Mouse (Mus musculus): ENCODE results near the gene Grik5.

Grik5 gene

DNA sequence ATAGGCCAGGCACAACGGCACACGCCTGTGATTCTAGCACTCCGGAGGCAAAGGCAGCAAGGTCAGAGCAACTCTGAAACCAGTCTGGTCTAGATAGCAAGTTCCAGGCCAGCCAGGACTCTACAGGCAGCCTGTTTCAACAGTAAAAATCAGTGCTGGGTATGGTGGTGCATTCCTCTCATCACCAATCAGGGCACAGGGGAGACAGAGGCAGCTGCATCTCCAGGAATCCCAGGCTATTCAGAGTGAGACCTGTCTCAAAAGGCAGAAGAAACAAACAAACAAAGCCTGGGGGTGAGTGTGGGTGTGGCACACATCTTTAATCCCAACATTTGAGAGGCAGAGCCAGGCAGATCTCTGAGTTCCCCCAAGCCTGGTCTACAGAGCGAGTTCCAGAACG is 88.8 kb downstream of the Grik5 start:
- DNase-seq = no peak

DNA sequence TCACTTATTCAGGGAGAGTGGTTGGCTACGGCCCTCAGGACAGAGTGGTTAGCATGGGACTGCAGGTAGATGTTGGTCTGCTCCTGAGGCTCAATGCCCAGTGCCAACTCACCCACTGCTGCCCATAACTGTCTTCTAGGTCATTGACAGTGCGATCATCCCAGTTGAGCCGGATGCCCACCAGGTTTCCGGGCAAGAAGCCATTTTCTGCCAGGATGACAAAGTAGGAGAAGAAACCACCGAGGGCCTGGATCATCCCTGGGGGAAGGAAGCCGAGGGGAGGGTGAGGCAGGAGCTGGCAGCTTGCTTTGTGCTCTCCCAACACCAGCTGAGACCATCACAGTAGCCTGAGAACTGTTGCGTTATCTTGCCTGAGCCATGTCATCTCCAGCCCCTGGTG is 91.7 kb downstream of the Grik5 start:
- no peak for DNase-seq

DNA sequence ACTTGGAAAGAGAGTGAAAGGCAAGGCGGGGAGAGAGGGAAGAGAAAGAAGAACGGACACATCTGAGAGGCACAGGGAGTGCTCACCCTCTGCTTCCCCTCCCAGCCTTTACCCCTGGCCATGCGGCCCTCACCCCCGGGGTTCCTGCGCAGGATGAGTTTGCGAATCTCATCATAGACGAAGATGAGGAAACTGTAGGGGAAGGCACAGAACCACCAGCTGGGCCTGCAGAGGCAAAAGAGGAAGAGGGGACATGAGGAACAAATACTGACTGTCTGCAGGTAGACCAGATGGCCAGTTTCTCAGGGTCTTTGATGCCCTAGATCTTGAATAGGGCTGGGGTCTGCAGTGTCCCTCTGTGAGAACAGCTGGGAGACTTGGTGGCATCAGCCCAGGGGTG is 93.4 kb downstream of the Grik5 start:
- DNase-seq = no peak

DNA sequence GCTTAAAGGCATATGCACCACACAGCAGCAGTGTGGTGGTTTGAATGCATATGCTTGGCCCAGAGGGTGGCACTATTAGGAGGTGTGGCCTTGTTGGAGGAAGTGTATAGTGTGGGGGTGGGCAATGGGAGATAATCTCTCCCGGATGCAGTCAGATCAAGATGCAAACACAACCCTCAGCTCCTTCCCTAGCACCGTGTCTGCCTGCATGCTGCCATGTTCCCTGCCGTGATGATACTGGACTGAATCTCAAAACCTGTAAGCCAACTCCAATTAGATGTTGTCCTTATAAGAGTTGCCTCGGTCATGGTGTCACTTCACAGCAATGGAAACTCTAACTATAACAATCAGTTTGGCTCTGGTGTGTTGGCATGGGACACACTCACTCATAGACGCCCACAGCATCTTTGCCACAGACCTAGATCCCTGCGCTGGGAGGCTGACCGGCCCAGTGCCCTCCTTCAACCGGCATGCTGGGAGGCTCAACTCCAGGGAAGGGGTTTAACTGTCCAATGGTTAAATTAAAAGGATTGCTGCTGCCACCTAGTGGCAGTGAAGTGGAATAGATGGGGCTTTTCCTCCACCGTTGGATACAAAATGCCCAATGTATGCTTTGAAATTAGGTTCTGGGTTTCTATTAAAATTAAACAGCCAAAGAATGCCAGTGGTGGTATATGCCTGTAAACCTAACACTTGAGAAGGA is 97.1 kb downstream of the Grik5 start:
- no peak for DNase-seq

DNA sequence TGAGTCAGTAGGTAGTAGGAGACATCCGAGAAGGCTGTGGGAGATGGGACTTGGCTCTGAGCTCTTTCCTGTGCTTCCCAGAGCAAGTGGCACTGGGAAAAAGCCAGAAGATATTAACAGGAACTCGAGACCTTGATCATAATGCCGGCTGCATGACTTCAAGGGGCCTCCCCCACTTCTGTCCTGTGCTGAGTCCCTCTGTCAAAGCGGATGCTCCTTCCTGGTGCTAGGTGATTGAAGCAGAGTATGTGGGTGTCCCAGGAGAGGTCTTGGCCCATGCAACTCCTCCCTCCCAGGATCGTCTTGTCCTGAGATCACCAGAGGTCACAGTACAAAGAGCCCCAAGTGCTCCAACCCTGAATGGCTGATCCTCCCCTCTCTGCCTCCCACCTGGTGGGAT is 98.2 kb downstream of the Grik5 start:
- DNase-seq = no peak

DNA sequence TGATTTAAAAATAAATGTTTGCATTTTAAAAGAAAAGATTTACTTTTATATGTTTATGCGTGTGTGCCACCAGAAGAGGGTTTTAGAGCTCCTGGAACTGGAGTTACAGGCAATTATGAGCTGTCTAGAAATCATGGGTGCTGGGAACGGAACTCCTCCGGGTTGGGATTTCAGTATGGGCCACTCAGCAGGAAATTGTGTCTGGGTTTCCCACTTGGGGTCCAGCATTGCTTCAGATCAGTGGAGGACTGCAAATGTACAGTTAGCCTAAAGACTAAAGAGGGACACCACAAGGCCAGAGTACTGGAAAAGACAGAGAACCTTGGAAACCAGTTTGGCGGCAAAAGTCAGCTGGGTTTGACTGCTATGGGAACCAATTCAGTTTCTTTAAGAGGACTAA is 98.9 kb downstream of the Grik5 start:
- no peak for DNase-seq

DNA sequence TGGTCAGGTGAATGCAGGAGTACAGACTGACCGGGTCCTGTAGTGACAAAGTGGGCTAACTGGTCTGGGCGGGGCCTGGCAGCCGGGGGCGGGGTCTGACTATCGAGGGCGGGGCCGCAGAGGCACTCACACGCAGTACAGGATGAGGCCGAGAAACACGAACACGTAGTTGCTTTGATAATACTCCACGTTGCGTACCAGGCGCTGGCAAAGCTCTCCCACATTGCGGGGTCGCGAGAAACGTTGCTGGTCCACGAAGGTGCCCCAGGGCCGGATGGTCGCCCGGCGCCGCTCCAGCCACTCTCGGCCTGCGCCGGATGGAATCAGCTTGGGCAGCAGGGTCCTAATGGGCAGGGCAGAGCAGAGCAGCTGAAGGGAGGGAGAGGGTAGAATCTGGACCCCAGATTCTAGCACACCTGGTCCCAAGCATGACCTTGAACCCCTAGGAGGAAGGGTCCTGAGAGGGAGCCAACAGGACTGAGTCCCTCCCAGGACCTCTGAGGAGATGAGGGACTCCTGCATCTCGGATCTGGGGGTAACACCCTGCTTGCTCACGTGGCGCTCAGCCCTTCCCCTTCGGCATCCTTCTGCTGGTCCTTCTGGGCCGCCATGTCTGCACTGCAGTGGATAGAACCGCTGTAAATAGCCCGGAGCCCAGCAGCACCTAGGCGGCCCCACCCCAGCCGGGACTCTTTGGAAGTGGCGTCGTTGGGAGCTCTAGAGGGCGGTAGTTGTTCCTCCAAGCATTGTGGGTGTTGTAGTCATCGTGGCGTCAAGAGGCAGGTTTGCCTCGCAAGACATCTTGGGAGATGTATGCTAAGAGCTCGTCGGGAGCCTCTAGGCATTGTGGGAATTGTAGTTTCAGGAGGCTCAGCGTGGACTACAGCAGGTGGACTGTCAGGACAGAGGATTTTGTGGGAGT is 99.9 kb downstream of the Grik5 start, which contains the start of gene Rabac1:
Gene Rabac1, minus strand, starts transcription at position 783 of the 922 bp plus-strand sequence.
- peak; percentile 92 for DNase-seq

DNA sequence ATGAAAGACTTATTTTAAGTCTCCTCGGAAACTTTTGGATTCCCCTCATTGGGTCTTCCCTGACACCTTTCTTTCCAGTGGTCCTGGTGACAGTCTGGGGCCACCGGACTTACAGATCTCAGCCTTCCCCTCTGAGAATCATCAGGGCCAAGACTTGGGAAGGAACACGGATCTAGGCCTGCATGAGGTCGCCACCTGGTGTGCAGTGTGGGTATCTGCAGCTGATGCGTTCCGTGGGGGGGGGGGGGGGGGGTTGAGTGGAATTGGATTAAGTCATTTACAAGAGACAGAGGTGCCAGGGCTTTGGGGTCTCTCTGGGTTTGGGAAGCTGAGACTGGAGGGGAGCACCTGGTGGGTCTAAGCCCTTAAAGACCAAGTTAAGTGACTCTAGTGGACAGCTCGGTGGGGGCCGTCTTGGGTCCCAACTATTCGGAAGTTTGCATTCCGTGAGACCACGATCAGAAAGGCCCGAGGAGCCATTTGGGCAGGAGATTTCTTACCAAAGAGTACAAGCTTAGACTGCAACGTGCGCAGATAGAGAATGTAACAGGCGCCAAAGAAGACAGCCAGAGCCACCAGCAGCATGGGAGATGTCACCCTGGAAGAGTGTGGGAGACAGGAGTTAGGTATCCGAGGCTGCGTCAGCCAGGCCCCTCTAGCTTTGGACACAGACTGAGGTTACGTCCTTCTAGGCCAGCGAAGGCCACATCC is 100.7 kb downstream of the Grik5 start:
- DNase-seq = no peak

DNA sequence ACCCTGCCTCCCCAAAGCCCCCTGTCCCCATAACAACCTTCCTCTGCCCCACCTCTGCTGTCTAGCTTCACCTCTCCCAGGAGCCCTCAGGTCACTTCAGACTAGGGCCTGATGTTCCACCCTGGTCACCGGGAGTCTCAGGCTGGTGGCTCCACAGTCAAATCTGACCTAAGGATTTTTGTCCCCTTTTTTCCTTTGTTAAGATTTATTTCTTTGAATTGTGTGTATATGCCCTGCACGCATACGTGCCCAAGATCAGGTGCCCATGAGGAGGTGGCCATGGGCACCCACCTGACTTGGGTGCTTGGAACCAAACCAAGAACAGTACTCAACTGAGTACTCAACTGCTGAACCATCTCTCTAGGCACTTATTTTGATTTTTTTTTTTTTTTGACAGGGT is 101.8 kb downstream of the Grik5 start:
- DNase-seq = no peak

DNA sequence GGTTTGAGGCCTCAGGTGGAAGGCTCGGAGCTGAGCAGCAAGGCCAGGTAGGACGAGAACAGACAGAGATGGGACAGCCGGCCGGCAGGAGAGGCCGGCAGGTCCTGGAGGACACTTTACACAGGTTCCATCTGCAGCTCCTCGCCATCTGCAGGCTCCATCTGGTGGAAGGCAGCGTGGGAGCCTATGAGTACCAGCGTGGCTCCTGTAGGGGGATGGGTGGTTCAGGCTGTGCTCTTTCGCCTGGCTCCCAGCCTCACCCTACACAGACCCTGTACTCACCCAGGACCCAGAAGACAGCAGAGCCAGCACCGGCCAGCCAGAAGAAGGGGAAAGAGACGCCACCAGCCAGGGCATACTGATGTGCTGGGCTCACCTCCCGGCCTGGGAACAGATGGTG is 102.3 kb downstream of the Grik5 start:
- DNase-seq = peak; percentile 51

DNA sequence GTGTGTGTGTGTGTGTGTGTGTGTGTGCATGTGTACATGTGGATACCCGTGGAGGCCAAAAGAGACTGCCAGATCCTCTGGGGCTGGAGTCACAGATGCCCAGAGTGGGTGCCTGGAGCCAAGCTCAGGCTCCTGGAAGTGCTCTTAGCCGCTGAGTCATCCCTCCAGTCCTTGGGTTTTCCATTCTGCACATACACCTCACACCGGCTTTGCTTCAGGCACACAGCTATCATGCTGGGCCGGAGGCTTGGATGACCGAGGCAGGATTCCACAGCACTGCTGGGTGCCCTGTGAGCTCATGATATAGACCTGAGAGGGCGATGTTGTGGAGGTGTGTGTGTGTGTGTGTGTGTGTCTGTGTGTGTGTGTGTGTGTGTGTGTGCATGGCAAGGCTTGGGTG is 103.7 kb downstream of the Grik5 start:
- no peak for DNase-seq

DNA sequence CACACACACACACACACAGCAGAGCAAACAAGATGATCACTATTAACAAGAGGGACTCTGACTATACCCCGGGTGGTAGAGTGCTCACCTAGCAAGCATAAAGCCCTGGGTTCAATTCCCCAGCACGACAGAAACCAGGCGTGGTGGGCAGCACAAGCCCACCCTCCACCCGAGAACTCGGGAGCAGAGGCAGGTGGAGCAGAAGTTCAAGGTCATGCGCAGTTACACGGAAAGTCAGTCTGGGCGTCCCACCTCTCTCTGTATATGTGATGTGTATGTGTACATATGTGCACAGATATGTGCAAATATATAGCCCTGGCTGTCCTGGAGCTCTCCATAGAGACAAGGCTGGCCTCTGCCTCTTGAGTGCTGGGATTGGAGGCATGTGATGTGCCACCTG is 104.2 kb downstream of the Grik5 start:
- no peak for DNase-seq

DNA sequence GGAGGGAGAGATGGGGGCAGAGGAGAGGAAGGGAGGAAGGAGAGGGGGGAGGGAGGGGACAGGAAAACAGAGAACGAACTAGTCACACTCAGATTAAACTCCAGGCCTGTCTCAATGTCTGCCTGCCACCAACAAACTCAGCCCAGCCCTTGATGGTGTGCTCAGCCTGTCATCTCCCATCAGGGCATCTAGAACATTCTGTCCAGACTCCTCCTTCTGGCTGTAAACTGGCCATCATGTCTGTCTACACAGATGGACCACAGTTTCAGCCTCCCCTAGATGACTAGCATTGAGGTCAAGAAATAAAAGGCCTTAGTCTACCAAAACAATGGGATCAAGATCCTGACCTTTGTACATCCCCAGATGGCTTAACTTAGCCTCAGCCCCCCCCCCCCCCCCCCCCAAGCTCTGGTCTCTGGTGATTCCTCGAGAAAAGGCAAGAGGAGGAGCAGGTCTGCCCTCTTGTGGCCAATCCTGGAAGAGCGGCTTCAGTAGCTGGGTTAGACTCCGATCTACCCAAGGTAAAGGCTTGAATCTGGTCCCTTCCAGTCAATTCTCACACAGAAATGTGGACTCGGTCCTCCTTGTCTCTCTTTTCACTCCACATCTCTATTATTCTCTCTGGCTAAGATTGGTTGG is 107.1 kb downstream of the Grik5 start:
- peak; percentile 69 for DNase-seq

DNA sequence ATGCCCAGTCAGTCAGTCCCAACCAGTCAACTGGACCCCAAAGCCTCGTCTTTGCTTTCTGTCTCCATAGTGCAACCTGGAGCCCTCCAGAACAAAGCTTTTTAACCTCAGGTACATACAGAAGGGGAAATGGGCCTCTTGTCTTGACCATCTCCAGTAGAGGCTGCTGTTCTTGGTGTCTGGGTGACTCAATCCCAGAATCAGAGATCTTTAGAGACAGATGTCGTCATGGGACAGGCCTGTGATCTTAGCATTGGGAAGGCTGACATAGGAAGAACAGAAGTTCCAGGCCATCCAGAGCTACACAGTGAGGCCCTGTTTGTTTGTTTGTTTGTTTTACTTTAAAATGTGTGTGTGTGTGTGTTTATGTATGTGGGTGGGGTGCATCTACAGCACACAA is 107.9 kb downstream of the Grik5 start:
- DNase-seq = no peak

Measured in right cerebral cortex, postnatal 25 days (tissue).